Mouse (Mus musculus): ENCODE data around the gene Mast4. TPM values are rescaled to one million over a fixed set of nuclear protein-coding genes. Genes with fewer than 3 reads are reported as not detected.

The Mast4 gene
- total RNA-seq, 2 experiments from 2014 or later: 34.5 to 36.8 TPM

DNA sequence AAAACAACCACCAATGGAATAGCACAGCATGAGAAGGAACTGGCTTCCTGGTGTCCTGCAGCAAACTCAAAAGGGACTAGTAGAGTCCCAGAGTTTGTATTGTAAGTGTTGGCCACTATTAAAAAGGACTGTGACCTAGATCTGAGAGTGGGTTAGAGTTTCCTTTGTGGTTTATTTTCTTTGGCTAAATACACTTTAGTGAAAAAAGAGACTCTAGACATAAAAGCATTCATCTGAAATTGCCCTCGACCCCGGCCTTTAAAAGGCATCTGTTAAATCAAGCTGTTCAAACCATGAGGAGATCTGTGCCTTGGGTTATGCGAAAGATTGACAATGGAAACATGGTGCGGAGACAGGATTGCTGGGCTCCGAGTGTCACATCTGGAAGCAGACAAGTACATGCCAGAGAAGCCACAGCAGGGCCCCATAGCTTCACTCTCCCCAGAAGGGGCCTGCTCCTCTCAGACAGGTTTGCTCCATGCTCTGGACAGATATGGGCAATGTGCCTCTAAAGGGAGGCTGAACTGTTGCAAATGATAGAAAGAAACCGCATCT is 543.6 kb downstream of the Mast4 start:
- intact Hi-C loops (cut with DNase I): no loop called here
- DNase-seq (ENCODE audit: low spot score): no peak

DNA sequence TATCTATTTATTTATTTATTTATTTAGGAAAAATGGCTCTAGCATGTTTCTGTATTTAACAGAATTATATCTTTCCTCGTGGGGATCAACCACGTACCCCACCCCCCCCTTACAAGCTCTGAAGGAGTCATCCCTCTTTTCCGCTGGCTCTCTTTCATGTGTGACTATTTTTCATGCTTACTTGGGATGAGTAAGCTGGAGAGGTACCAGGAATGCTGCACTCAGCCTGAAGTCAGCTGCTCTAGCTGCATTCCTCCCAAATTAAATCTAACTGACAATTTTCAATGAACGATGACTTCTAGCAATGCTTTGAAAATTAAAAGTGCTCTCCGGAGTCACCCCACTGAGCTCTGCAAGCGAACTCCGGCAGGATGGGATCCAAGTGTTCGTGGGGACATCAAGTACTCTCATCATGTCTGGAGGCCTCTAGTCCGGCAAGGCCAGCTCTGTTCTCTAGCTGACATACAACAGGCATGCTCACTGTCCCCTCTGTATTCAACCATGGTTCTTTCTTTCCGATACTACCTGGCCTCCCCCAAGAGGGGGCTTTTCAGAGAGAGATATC is 547.5 kb downstream of the Mast4 start:
- no peak for DNase-seq (ENCODE audit: low spot score)
- intact Hi-C loops (cut with DNase I): no loop called here

DNA sequence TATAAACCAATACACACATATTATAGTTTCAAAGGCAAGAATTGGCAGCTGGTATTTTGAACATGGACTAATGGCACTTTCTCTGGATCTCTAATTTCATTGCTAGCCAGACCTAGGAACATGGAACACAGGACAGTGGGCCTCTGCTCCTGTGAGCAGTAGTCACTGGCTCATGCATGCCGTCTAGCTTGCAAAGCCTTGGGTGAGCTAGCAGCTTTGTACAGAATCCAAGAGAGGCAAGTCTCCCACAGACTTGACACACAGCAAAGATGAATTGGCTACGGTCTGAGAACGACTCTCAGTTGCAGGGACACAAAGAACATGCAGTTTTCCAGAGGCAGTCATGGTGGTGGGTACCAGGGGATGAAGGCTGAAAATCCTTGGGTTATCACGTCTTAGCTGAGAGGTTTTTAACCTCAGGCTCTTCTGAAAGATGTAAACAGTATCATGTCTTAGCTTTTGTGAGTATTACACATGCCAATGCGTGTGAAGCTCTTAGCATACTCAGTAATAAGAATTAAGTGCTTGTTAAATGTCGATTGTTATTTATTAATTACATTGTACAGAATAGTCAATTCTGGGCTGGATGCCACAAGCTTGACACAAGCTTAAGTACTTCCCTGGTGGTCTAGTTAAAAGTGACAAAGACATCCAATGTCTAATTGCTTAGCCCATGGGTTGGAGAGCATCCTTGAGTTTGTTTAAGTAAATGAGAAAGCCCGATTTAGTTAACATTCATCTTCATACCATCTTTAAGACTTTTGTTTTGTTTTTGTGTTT is 550.6 kb downstream of the Mast4 start:
- intact Hi-C loops (cut with DNase I): no loop called here
- DNase-seq (ENCODE audit: low spot score): no peak

DNA sequence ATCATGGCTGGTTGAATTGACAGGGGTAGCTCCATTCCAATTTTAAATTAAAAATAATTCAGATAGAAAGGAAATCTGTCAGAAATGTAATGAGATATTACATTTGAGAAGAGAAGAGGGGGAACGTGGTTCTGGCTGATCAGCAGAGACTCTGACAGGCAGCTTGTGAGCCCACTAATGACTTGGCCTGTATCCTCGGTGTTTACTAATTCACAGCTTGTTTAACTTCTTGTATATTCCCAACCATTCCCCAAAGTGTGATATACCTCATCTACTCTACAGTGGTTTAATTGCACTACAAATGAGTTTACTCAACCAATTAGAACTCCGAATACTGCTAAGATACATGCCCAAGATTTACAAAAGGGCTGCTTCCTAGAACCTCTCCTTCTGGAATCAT is 555.0 kb downstream of the Mast4 start:
- DNase-seq (ENCODE audit: low spot score): no peak
- intact Hi-C loops (cut with DNase I): no loop called here

DNA sequence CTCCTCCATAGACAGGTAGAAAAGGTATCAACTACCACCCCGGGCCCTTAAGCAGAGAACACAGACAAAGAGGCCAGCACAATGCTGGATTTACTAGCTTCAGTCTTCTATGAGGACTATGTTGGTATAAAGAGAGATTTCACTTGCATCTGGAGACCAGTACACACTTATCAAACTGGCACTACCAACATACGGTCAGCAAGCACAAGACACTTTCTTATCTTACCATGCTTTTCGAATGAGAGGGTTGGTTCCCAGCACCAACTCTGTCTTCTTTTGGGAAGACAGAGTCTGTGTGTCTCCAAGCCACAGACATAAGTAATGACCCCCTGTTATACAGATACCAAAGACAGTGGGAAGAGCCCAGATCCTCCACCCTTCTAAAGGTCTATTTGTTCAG is 555.4 kb downstream of the Mast4 start:
- DNase-seq (ENCODE audit: low spot score): no peak
- intact Hi-C loops (cut with DNase I): no loop called here

DNA sequence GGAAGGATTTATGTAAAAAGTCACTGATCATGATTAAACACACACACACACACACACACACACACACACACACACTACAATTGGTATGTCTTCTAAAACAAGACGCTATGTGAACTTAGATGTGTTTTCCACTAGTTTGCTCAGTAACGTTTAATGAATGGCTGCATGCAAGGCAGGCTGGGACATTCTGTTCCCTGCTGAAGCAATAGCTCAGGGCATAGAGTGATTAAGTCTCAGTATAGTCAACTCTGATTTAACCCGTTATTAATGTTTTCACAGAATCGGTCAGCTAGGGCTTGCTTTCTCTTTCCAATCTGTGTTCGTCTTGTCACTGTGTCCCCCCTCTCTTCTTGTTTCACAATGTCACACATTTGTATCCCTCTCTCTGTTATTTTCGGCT is 558.8 kb downstream of the Mast4 start:
- intact Hi-C loops (cut with DNase I): no loop called here
- no peak for DNase-seq (ENCODE audit: low spot score)

DNA sequence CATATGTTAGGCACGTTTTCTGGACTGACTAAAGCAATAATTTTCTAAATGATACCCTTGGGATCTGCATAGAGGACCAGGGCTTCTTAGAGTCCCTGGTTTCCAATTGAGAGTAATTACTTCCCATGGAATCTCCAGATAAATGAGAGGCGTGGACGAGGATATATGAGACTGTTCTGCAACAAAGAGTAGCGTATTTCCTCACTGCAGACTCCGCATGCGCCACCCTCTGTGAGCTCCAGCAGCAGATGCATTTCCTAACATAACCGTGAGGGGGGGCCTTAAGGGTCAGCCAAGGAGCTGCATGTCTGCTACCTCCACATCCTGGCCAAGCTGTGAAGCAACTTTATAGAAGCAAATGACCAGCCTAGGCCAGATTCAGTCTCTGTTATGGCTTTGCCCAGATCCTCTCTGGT is 559.5 kb downstream of the Mast4 start:
- no peak for DNase-seq (ENCODE audit: low spot score)
- intact Hi-C loops (cut with DNase I): no loop called here

DNA sequence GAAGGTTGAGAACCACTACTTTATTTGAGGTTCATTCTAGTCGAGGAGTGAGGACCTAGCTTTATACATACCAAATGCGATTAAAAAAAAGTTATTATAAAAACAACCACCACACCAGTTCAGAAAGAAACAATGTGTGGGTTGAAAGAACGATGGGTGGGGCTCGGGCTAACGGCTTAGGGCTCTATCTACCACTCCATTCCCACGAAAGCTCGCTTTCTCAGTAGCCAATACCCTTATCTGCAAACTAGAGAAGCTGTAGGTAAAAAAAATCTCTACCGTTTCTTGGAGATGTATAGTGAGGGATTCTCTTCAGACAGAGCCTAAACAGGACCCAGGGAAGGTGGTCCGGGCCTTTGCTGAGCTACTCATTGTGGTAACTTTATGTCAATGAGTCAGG is 561.1 kb downstream of the Mast4 start:
- intact Hi-C loops (cut with DNase I): no loop called here

DNA sequence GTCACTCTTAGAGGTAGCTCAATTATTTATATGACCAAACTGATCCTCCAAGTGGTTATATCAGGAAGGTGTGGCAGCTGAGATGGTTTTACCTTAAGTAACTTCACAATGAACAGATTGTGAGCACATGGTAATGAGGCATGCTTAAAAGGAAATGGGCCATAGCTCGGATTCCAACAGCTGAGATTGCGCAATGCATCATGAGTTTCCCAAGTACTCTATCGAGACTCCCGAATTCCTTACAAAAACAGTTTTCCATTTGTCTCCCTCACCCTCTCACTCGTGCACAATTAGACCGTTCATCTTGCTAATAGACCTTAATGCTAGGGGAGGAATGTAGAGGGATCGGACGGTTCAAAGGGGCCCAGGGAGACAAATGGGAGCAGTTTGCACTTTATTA is 564.1 kb downstream of the Mast4 start:
- DNase-seq (ENCODE audit: low spot score): no peak
- intact Hi-C loops (cut with DNase I): no loop called here

More for the DNA sequence above, 561.1 kb downstream of the Mast4 start:
- no peak for DNase-seq (ENCODE audit: low spot score)

DNA sequence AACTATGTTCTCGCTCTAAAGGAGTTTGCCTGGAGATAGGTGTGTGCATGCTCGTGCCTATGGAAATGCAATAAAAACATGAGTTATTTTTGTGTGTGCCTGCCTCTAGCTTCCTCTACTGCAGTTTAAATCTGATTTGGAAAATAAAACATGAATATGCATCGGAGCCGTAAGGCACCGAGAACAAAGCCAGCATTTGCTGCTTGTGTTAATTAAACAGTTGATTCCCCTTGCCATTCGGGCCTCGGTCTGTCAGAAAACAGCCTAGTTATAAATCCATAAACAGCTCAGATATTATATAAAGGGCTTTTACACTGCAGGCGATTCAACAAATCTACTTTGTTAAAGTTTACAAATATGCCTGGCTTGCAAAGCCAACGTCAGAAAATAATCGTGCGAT is 565.8 kb downstream of the Mast4 start:
- no peak for DNase-seq (ENCODE audit: low spot score)
- intact Hi-C loops (cut with DNase I): no loop called here

DNA sequence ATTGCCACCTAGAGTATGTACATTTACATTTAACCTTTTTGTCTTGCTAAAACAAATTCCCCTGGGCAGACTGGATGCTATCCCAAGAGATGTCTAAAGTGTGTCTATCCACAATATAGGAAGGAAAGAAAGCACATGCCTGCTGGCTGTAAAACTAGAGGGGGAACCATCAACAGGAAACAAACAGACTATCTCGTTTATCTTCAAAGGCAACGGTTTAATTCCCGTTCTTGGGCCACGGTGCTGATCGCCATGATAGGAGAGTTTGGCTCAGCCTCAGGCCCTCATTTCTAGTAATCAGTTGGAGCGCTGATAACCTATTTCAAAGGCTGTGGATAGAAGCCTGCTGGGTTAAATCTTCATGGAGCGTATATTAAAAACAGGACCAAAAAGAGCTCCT is 567.2 kb downstream of the Mast4 start:
- intact Hi-C loops (cut with DNase I): no loop called here
- no peak for DNase-seq (ENCODE audit: low spot score)

DNA sequence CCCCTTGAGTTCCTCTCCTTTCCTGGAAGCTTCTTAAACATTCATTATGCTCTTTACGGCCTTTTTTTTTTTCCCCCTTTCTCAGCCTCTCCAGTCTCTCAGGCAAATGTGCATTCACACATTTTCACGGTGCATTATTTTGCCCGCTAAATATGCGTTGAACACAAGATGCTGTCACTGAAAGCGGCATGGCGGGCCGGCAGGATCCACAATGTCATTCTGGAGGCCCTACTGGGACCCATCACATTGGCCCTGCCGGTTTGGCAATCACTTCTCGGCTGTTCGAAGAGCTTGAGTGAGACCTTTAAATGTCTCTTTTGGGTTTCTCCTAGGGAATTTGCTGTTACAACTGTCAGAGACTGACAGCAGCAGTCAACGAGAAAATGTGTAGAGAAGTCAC is 569.1 kb downstream of the Mast4 start:
- no peak for DNase-seq (ENCODE audit: low spot score)
- intact Hi-C loops (cut with DNase I): no loop called here

DNA sequence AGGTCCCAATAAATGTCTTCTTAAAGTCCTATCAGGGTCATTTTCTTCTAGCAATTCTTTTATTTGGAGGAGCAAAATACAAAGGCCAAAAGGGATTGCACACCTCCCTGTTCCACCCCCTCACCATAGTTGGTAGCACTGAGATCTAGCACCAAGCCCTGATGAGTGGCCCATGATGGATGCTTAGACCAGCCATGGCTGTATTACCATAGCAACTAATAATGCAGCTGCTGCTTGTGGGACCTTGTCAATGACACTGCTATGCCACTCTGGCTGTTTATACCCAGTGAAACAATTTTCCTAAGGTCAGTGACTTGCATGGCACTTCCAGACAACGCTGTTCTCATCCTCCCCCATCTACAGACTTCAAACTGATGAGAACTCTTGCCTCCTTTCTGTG is 570.1 kb downstream of the Mast4 start:
- DNase-seq (ENCODE audit: low spot score): no peak
- intact Hi-C loops (cut with DNase I): no loop called here

DNA sequence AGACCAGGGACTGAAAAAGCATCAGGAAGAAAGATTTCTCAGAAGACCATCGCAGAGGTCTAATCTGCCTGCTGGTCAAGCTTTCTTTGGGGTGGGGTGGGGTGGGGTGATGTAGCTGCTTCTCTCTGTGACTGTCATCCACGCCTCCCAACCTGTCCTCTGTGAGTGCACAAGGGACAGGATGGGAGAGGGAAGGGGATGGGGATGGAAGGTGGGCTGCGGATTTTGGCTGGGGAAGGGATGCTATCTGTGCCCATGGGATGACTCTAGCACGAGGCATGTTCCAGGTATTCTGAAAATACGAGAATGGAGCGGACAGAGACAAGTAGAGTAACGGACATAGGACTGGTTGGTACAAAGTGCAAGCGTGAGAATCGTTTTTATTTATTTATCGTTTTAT is 572.1 kb downstream of the Mast4 start:
- no peak for DNase-seq (ENCODE audit: low spot score)
- intact Hi-C loops (cut with DNase I): no loop called here

DNA sequence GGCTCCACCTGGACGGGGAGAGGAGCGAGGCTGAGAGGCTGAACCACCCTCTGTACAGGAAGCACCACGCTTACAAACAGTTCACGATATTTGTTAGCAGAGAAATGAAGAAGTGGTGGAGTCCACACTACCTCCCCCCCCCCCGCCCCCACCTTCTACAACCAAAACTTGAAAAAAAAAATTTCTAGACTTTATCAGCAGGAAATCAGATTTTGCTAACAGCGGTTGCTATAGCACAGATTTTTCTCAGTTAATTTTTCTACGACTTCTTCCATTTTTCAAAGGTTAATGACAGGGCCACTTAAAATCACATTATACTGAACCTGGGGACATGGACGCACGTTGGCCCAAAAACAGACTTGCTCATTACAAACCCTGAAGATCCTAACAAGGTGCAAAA is 572.9 kb downstream of the Mast4 start:
- intact Hi-C loops (cut with DNase I): no loop called here
- DNase-seq (ENCODE audit: low spot score): no peak

DNA sequence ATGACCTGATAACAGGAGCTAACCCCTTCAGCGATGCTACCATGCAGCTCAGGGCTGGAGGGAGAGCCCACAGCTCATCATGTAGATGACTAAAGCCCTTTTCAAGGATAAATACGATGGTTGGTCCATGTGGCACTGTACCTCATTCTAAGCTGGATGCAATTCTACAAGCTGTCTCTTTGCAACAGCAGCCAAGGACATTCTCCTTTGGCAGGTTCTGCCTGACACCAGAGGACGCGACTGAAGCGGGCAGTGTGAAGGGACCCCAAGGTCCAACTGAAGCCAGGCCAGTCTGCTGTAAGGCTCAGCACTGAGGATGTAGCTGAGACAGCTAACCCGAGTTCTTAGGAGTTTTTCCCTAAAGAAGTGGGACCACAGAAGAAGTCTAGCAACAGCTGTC is 576.3 kb downstream of the Mast4 start:
- intact Hi-C loops (cut with DNase I): no loop called here
- DNase-seq (ENCODE audit: low spot score): no peak

DNA sequence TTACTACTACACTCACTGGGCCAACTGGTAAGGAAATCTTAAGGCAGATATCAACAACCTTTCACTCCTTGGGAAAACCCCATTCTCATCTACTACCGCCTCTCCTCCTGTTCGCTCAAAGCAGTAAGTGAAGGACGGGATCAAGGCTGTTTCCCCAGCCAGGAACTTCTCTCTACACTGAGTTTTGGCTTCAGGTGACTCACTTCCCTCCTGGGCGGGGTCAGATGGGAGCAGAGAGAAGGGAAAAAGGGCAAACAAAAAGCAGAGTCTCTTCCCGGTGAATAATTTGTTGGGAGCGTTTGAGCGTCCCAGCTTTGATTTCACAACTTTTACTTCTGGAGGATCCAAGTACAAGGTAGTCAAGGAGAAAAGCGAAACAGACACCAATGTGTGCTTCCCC is 578.2 kb downstream of the Mast4 start:
- no peak for DNase-seq (ENCODE audit: low spot score)
- intact Hi-C loops (cut with DNase I): no loop called here

DNA sequence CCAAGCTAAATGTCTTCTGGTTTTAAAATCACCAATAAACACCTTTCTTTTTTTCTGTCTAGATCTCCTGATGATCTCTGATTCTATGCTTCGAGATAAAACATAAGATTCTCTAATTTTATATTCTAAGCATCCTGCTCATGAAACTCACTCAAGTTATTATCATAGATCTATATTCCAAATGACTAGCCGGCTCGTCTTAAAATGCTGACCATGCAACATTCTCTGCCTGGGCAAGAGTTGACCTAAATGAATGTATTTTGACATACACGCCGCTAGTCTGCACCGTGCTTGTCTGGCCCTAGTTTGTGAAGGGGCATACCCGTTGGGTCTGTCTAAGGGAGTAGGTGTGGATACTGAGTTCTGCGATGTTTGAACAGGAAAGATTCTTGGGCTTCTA is 579.2 kb downstream of the Mast4 start:
- no peak for DNase-seq (ENCODE audit: low spot score)
- intact Hi-C loops (cut with DNase I): no loop called here

DNA sequence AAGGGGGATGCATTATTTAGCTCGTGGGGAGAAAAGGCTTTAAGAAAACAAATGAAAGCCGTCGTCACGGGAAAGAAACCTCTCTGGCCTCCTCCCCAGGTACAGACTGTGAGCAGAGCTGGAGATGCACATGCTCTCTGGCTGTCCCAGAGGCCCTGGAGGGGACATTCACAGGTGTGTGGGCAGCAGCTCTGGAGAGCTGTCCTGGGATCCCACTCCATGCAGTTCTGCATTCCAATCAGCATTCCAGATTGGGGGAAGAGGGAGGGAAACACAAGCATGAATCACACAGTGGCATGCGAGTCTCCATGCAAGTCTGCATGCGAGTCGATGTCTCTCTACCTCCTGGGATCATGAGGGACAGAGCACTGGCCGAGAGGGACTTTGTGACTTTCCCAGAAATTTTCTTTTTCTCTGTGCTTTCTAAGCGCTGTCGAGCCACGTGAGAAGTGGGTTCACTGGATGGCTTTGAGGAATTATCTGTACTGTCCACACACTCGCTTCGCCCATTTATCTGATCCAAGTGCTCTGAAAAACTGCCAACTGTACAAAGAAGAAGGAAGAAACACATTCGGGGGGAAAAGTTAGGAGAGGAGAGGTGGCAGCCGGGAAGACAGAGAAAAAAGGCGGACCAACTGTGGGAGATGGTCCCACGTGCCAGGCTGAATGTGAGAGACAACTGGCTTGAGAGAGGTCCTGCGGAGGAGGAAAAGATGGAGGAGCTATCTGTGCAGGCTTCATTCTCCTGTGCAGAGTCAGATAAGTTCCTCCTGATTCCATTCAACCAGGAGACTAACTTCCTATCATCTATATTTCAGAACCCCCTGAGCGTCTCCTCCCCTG is 580.4 kb downstream of the Mast4 start:
- intact Hi-C loops (cut with DNase I): no loop called here
- no peak for DNase-seq (ENCODE audit: low spot score)

DNA sequence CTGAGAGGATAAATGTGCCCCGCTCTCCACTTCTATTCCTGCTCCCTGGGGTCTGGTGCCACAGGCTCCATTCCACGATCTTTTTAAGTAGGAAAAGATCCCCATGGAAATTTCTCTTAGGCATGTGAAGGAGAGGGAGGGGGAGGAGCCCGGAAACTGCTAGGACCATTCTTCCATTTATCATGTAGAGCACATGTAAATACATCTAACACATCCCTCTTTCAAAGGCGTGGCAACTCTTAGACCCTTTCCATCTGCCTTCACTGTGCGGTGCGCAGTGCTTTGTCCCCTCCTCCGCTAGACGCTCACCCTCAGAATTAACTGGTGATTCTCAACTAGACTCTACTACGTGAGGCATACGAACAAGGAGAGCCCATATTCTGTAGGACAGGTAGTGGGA is 584.4 kb downstream of the Mast4 start:
- intact Hi-C loops (cut with DNase I): no loop called here
- no peak for DNase-seq (ENCODE audit: low spot score)

DNA sequence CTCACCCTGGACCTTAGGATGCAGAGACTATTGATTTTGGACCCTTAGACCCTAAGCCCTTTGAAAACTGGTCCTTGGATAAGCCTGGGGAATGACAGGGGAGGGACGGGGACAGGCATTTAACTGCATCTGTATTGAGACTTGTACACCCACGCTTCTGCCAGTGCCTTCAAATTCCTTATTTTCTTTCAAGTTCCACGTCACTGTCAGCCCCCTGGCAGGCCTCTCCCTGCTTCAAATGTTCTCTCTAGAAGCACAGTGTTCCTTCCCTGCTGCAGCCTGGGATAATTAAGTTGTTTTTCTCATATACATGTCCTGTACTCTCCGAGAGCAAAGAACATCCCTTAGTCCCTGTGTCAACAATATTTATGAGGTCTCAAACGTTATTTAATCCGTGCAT is 585.1 kb downstream of the Mast4 start:
- intact Hi-C loops (cut with DNase I): no loop called here

More for the DNA sequence above, 585.1 kb downstream of the Mast4 start:
- no peak for DNase-seq (ENCODE audit: low spot score)
